Mouse (Mus musculus) layer of hippocampus, adult 2 months (tissue): ENCODE data around the gene Rnf212. TPM values are rescaled to one million over a fixed set of nuclear protein-coding genes. Genes with fewer than 3 reads are reported as not detected.
"Not testable (repeated sequence)": the region's sequence is repeated elsewhere in the genome, so short reads cannot be mapped to it uniquely, and the experiment has no call there.

Experiments
- DNase-seq, 2 experiments: peaks; one replicate each; pipeline ENCODE4 v3.0.0; 2022; ENCODE audit warnings: low spot score in 2 of 2
- H3K27ac ChIP-seq: fragments of 200-600 bp; 2 replicates; pipeline ENCODE4 v1.8.1; 2022
- H3K4me3 ChIP-seq: fragments of 200-600 bp; 2 replicates; pipeline ENCODE4 v1.8.1; 2022; ENCODE audit warnings: mild to moderate bottlenecking
- CTCF ChIP-seq: fragments of 200-600 bp; conservative IDR thresholded peaks from 2 replicates; pipeline ENCODE4 v1.8.1; 2022; ENCODE audit warnings: antibody characterized with exemption, mild to moderate bottlenecking, moderate library complexity
- long read RNA-seq, 2 experiments: library from polyadenylated mRNA; stranded (forward); transcript quantifications; one replicate each; pipeline ENCODE4 v2.0.0; 2021; ENCODE audit warnings: borderline mapping rate in 2 of 2
- total RNA-seq, 2 experiments: library from RNA; stranded (reverse); gene quantifications; 2 replicates each; pipeline ENCODE4 v1.2.3; 2021

Gene Rnf212
- total RNA-seq: not detected
- long read RNA-seq, experiment 1: 0 reads
- long read RNA-seq, experiment 2: 0 reads

- no peak for TF ChIP-seq CTCF
- DNase-seq: no peak
- H3K27ac ChIP-seq: no peak within 1 kb of the TSS
- no peak within 1 kb of the TSS for H3K4me3 ChIP-seq
Measured at GRCm38 (mm10) chr5:108774630-108775306, at the start of gene Rnf212. Rnf212 (minus strand) TSS chr5:108774982.

DNA sequence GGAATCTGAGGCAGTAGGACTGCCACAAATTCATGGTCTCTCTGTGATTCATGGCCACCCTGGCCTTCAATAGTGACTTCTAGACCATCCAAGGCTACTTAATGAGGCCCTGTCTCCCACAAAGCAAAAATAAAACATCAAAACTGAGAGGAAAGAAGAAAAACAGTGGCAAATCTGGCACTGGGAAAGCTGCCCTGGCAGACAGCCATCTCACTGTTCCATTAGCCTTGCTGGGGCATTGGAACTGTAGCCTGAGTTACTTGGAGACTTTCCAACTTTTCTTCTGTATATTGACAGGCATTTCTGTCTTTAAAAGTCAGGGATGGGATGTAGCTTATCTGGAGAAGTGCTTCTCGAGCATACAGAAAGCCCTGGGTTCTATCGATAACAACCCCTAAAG is 48.5 kb upstream of the Rnf212 start:
- no peak for TF ChIP-seq CTCF

DNA sequence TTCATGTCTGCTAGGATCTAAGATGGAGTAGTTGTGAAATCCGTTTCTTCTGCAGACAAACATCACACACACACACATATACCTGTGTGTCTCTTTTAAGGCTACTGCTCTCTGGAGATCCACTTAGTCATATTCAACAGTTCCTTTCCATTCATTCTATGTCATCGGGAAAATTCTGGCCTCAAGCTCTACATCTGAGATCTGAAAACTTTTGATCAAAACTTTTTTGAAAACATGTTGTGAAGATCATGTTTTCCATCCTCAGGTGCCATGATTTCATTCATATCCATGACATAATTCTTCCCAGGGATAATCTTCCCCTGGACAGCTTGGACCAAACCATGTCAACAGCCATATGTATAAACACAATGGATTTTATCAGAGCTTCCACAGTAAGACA is 34.0 kb upstream of the Rnf212 start, which contains the start of gene Vmn2r8:
Gene Vmn2r8 (minus strand): TSS at position 101 of the 400 bp plus-strand sequence.
- not testable (repeated sequence) for H3K4me3 ChIP-seq, H3K27ac ChIP-seq, DNase-seq

More for the DNA sequence above, 48.5 kb upstream of the Rnf212 start:
- Histone ChIP-seq H3K4me3 (no peak overlapping the region), H3K27ac (no peak overlapping the region)
- DNase-seq: no peak

GRCm38 (mm10) chr5:108803646-108804045 is 28.9 kb upstream of the Rnf212 start:
- Histone ChIP-seq H3K27ac (no peak overlapping the region), H3K4me3 (no peak overlapping the region)
- no peak for DNase-seq
- TF ChIP-seq CTCF: no peak

DNA sequence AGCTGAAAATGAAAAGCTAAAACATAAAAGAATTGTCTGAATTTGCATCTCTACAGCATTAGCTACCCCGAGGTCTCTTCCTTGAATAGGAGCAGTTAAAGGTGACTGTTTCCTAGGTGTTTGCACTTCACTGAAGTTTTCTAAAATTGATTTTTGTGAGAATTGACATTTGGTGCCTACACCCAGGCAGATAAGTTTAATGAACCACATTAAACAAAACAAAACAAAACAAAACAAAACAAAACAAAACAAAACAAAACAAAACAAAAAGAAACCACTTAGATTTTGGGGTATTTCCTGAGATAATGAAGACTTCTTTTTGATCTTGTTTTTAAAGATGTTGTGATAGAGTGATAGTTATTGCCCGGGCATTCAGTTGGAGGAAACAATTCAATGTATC is 20.5 kb upstream of the Rnf212 start, which contains the start of gene Tmed11:
Gene Tmed11 (minus strand): TSS at position 101 of the 400 bp plus-strand sequence.
- H3K4me3 ChIP-seq: not testable (repeated sequence)

GRCm38 (mm10) chr5:108790385-108790784 is 15.6 kb upstream of the Rnf212 start:
- not testable (repeated sequence) for H3K4me3 ChIP-seq, H3K27ac ChIP-seq
- peak; percentile 70 for TF ChIP-seq CTCF
- DNase-seq: peak in 1 of 2 experiments; percentile 22

More for the DNA sequence above, 20.5 kb upstream of the Rnf212 start, which contains the start of gene Tmed11:
- H3K27ac ChIP-seq, DNase-seq: not testable (repeated sequence)

GRCm38 (mm10) chr5:108760002-108760401 is 14.8 kb downstream of the Rnf212 start:
- no peak for DNase-seq
- TF ChIP-seq CTCF: no peak
- Histone ChIP-seq H3K4me3 (no peak overlapping the region), H3K27ac (no peak overlapping the region)

DNA sequence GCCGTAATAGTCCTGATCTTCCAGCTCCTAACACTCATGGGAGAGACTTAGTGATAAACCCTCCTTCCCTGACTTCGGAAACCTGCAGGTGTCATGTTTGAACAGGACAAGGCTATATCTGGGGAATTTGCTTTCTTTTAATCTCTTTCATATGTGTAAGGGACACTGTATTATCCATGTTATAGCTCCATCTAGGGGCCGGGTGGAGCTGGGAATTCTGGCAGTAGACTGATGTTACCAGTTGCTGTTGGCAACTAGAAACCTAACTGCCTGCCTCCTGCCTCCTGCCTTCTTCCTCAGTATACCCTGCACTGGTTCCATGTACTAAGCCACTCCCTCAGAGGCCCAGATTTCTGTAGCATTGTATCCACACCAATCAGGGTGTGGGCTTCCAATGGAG is 16.4 kb downstream of the Rnf212 start:
- H3K4me3 ChIP-seq: no peak overlapping the region
- peak; percentile 37 to 39 for DNase-seq
- no peak overlapping the region for H3K27ac ChIP-seq
- peak; percentile 81 for TF ChIP-seq CTCF

DNA sequence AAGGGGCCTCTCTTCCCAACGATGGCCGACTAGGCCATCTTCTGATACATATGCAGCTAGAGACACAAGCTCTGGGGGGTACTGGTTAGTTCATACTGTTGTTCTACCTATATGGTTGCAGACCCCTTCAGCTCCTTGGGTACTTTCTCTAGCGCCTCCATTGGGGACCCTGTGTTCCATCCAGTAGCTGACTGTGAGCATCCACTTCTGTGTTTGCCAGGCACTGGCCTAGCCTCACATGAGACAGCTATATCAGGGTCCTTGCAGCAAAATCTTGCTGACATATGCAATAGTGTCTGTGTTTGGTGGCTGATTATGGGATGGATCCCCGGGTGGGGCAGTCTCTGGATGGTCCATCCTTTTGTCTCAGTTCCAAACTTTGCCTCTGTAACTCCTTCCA is 23.5 kb downstream of the Rnf212 start:
- not testable (repeated sequence) for H3K27ac ChIP-seq, DNase-seq, H3K4me3 ChIP-seq

GRCm38 (mm10) chr5:108750328-108751210 is 24.2 kb downstream of the Rnf212 start:
- no peak for TF ChIP-seq CTCF

GRCm38 (mm10) chr5:108744629-108745028 is 30.2 kb downstream of the Rnf212 start:
- no peak for DNase-seq
- no peak overlapping the region for H3K27ac ChIP-seq
- no peak for TF ChIP-seq CTCF
- no peak overlapping the region for H3K4me3 ChIP-seq

More at GRCm38 (mm10) chr5:108750328-108751210, 24.2 kb downstream of the Rnf212 start:
- DNase-seq: no peak
- Histone ChIP-seq H3K27ac (no peak overlapping the region), H3K4me3 (no peak overlapping the region)

DNA sequence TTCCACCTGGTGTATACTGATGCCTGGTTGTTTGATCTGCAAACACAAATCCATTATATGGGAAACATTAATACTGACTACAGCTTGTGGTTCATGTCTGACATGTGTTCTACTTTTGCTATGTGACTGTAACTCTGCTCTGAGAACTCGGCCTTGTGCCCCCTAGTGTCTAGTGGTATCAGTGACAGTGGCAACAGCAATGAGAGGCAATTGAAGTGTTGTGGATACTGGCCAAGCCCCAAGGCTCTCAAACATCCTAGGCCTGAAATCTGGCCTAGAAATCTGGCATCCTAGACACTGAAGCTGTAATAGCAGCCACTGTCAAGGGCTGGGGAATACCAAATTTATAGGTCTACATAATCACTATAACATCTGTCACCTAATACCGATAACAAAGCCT is 30.9 kb downstream of the Rnf212 start:
- DNase-seq: no peak
- Histone ChIP-seq H3K4me3 (no peak overlapping the region), H3K27ac (no peak overlapping the region)
- TF ChIP-seq CTCF: peak; percentile 49

DNA sequence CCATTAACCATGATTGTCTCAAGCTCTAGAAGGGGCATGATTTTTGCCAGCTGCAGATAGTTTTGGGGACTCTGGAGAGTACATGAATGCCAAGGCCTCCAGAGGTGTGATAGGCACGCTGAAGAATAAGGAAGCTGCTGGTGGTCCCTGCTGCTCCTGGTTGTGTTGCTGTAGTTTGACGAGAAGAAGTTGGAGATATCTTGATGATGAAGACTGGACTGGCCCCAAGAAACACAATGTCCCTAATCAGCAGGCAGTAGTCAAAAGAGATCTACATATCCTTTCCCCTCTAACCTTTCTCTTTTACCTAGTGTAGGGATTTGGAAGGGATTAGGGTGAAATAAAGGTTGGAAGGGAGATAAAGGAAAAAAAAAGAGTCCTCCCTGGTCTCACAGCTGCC is 32.2 kb downstream of the Rnf212 start:
- no peak for DNase-seq
- H3K27ac ChIP-seq: no peak overlapping the region
- no peak overlapping the region for H3K4me3 ChIP-seq
- TF ChIP-seq CTCF: no peak
